Mouse (Mus musculus): ENCODE data around the gene 3830406C13Rik. TPM values are rescaled to one million over a fixed set of nuclear protein-coding genes. Genes with fewer than 3 reads are reported as not detected.

The 3830406C13Rik gene
- polyA plus RNA-seq, 1 experiment, result 7.2 TPM

DNA sequence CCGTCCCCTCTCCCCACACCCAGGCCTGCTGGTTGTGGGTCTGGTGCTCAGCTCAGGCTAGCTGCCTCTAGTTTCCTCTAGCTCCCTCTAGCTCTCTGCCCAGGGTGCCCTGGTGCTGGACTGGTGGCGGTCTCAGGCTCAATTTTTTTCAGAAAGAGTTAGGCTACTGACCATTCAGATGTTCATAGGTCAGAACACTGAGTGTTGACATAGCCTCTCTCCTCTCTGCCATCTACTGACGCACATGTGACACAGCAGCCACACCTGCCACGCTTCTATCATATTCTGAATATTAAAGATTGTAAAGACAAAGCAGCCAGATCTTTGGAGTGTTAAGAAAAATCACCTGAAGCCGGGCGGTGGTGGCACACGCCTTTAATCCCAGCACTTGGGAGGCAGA, 49.6 kb downstream of the 3830406C13Rik start:
- Histone ChIP-seq H3K4me3 (ENCODE audit: insufficient read depth, poor library complexity, severe bottlenecking) (no peak overlapping the region), H3K36me3 (ENCODE audit: control insufficient read depth, insufficient read depth) (no peaks in the 10 kb centered on the region), H3K79me3 (ENCODE audit: low read depth) (no peaks in the 10 kb centered on the region), H3K27me3 (ENCODE audit: control insufficient read depth, insufficient read depth, insufficient read length) (peaks cover 13% of the 10 kb centered on the region), H3K79me2 (ENCODE audit: control insufficient read depth, insufficient read depth) (no peaks in the 10 kb centered on the region), H3ac (ENCODE audit: control insufficient read depth, insufficient read length, low read depth) (no peak overlapping the region)
- no peak for TF ChIP-seq FOSL1 (IDR thresholded peaks at IDR 0.05; ENCODE audit: insufficient read depth, low read length, poor library complexity, severe bottlenecking)
- TF ChIP-seq MYOD1 (IDR thresholded peaks at IDR 0.05; ENCODE audit: control insufficient read depth, insufficient read length, low read depth), result no peak
- TF ChIP-seq MAX (IDR thresholded peaks at IDR 0.05), result no peak
- TF ChIP-seq MYOG (IDR thresholded peaks at IDR 0.05; ENCODE audit: control insufficient read depth, extremely low read depth, insufficient read length), result no peak
- no peak for TF ChIP-seq CEBPB (IDR thresholded peaks at IDR 0.05; ENCODE audit: low read depth)
- no peak for TF ChIP-seq USF1 (IDR thresholded peaks at IDR 0.05; ENCODE audit: low read depth)
- TF ChIP-seq CTCF (IDR thresholded peaks at IDR 0.05; ENCODE audit: control insufficient read depth, insufficient read depth, insufficient read length), result no peak

DNA sequence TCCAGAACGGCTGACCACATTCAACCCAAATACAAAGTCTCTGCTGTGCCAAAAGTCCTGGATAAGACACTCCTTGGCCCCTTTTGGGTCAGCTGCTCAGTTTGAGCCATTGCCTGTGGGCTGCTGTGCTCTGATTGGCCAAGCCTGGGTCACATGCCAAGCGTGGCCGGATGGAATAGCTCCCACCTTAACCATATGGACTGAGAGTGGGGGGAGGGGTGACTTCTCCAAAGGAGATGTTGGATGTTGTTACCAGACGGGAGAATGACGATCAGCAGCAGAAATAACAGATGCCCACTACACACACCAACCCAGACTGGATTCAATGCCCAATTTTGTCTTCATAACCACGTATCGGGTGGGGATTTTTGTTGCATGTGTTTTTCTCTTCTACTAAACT, 51.0 kb downstream of the 3830406C13Rik start:
- Histone ChIP-seq H3K27me3 (ENCODE audit: control insufficient read depth, insufficient read depth, insufficient read length) (peaks cover 22% of the 10 kb centered on the region), H3K79me2 (ENCODE audit: control insufficient read depth, insufficient read depth) (no peaks in the 10 kb centered on the region), H3K36me3 (ENCODE audit: control insufficient read depth, insufficient read depth) (no peaks in the 10 kb centered on the region), H3K79me3 (ENCODE audit: low read depth) (no peaks in the 10 kb centered on the region), H3ac (ENCODE audit: control insufficient read depth, insufficient read length, low read depth) (no peak overlapping the region), H3K4me3 (ENCODE audit: insufficient read depth, poor library complexity, severe bottlenecking) (no peak overlapping the region)
- TF ChIP-seq MYOD1 (IDR thresholded peaks at IDR 0.05; ENCODE audit: control insufficient read depth, insufficient read length, low read depth), result no peak
- no peak for TF ChIP-seq CTCF (IDR thresholded peaks at IDR 0.05; ENCODE audit: control insufficient read depth, insufficient read depth, insufficient read length)
- no peak for TF ChIP-seq MYOG (IDR thresholded peaks at IDR 0.05; ENCODE audit: control insufficient read depth, extremely low read depth, insufficient read length)
- TF ChIP-seq FOSL1 (IDR thresholded peaks at IDR 0.05; ENCODE audit: insufficient read depth, low read length, poor library complexity, severe bottlenecking), result no peak
- TF ChIP-seq USF1 (IDR thresholded peaks at IDR 0.05; ENCODE audit: low read depth), result no peak
- TF ChIP-seq MAX (IDR thresholded peaks at IDR 0.05), result no peak
- TF ChIP-seq CEBPB (IDR thresholded peaks at IDR 0.05; ENCODE audit: low read depth), result no peak

DNA sequence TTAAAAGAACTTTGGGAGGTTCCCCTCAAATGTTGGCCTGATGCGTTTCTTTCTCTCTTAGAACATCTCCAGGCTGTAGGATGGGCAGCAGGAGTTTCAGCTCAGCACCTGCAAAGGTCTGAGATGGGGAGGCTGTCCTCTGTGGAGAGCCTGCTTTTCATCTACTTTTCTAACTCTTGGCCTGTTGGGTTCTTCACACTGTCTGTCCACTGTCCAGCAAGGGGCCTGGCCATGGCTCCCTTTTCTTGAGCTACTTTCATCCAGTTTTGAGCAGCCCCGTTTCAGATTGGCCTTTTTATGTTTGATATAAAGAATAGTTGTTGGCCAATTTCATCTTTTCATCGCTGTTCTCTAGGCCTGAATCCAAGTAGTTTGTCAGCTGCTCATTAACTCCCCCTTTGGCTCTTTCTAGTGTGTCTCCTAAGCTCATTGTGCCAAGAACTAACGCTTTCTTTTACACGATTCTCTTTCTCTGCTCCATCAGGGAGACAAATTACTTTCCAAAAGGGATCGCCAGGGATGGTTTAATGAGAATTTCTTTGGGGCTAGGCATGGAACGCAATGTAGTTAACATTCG, 53.5 kb downstream of the 3830406C13Rik start:
- TF ChIP-seq USF1 (IDR thresholded peaks at IDR 0.05; ENCODE audit: low read depth) (no peak), FOSL1 (IDR thresholded peaks at IDR 0.05; ENCODE audit: insufficient read depth, low read length, poor library complexity, severe bottlenecking) (no peak), MYOD1 (IDR thresholded peaks at IDR 0.05; ENCODE audit: control insufficient read depth, insufficient read length, low read depth) (no peak), CEBPB (IDR thresholded peaks at IDR 0.05; ENCODE audit: low read depth) (no peak), CTCF (IDR thresholded peaks at IDR 0.05; ENCODE audit: control insufficient read depth, insufficient read depth, insufficient read length) (no peak), MAX (IDR thresholded peaks at IDR 0.05) (no peak)
- Histone ChIP-seq H3K79me3 (ENCODE audit: low read depth) (no peaks in the 10 kb centered on the region), H3K4me3 (ENCODE audit: insufficient read depth, poor library complexity, severe bottlenecking) (no peak overlapping the region), H3K36me3 (ENCODE audit: control insufficient read depth, insufficient read depth) (no peaks in the 10 kb centered on the region), H3K79me2 (ENCODE audit: control insufficient read depth, insufficient read depth) (no peaks in the 10 kb centered on the region), H3K27me3 (ENCODE audit: control insufficient read depth, insufficient read depth, insufficient read length) (peaks cover 44% of the 10 kb centered on the region), H3ac (ENCODE audit: control insufficient read depth, insufficient read length, low read depth) (no peak overlapping the region)

DNA sequence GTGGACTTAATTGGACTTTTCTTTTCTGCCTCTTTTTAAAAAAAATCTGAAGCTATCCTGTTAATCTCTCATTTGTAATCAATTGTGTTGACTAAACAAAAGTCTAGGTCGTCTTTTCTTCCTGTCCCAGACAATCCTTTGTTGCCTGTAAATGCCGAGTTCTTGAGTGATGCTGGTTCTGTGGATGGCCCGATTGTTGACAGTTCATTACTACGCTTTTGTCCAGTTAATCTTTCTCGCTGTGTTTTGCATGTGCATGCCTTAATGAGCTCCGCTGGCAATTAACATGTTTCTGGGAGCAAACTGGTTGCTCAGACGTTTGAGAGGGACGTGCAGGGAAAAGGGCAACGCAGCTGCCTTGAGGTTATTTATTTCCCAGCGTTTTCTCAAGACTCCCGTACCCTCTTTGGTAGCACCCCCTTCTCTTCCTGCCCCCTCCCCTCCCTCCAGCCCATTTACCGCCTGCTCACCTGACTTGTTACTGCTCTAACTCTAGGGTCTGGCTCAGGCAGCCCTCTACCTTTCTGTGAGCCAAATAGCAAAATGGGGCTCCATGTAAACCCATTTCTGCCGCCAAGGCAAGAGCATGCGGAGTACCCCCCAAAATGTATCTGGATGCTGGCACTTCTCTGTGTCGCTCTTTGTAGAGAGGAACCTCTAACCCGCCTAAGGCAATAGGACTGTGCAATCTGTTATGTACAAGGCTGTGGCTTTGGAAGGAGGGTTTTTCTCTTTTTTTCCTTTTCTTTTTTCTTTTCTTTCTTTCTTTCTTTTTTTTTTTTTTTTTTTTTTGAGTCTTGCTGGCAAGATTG, 54.2 kb downstream of the 3830406C13Rik start:
- Histone ChIP-seq H3K27me3 (ENCODE audit: control insufficient read depth, insufficient read depth, insufficient read length) (peaks cover 49% of the 10 kb centered on the region), H3K4me3 (ENCODE audit: insufficient read depth, poor library complexity, severe bottlenecking) (no peak overlapping the region), H3K79me3 (ENCODE audit: low read depth) (no peaks in the 10 kb centered on the region), H3K79me2 (ENCODE audit: control insufficient read depth, insufficient read depth) (no peaks in the 10 kb centered on the region), H3ac (ENCODE audit: control insufficient read depth, insufficient read length, low read depth) (no peak overlapping the region), H3K36me3 (ENCODE audit: control insufficient read depth, insufficient read depth) (no peaks in the 10 kb centered on the region)
- TF ChIP-seq USF1 (IDR thresholded peaks at IDR 0.05; ENCODE audit: low read depth) (no peak), MYOG (IDR thresholded peaks at IDR 0.05; ENCODE audit: control insufficient read depth, extremely low read depth, insufficient read length) (no peak), MAX (IDR thresholded peaks at IDR 0.05) (no peak), FOSL1 (IDR thresholded peaks at IDR 0.05; ENCODE audit: insufficient read depth, low read length, poor library complexity, severe bottlenecking) (no peak), MYOD1 (IDR thresholded peaks at IDR 0.05; ENCODE audit: control insufficient read depth, insufficient read length, low read depth) (no peak), CEBPB (IDR thresholded peaks at IDR 0.05; ENCODE audit: low read depth) (no peak), CTCF (IDR thresholded peaks at IDR 0.05; ENCODE audit: control insufficient read depth, insufficient read depth, insufficient read length) (no peak)

DNA sequence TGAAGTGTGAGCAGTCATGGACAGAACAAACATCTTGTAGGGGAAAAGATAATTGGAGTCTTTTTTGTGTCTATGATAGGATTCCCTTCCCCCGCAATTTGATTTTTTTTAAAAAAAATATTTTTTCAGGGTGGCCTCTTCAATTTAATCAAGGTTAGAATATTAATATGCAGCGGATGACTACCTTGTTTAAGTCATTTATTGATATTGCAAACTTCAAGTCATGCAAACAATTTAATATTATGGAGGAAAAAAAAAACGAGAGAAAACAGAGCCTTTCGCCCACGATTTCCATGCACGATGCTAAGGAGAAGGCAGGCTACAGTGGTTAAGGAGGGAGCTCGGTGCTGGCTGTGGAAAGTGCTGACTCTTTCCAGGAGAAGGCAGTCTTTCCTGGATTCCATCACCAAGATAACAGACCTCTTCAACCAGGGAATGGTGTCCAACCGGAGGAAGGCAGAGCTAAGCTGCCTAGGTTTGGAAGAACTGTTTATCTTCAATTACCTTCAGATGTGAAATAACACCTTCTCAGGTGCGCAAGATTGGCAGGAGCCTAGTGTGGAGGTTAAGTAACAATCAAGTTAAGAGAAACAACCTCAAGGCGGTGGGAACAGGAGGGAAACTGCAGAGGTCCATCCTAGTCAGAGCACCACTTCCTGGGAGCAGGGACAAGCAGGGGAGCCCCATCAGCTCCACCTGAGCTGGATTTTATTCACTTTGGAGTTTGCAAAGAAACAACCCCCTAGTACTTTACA, 55.0 kb downstream of the 3830406C13Rik start:
- no peak overlapping the region for H3K4me3 ChIP-seq (ENCODE audit: insufficient read depth, poor library complexity, severe bottlenecking)
- peaks cover 57% of the 10 kb centered on the region for H3K27me3 ChIP-seq (ENCODE audit: control insufficient read depth, insufficient read depth, insufficient read length)
- H3K79me3 ChIP-seq (ENCODE audit: low read depth), result no peaks in the 10 kb centered on the region
- H3K36me3 ChIP-seq (ENCODE audit: control insufficient read depth, insufficient read depth), result no peaks in the 10 kb centered on the region
- H3ac ChIP-seq (ENCODE audit: control insufficient read depth, insufficient read length, low read depth), result no peak overlapping the region
- TF ChIP-seq USF1 (IDR thresholded peaks at IDR 0.05; ENCODE audit: low read depth), result no peak
- no peaks in the 10 kb centered on the region for H3K79me2 ChIP-seq (ENCODE audit: control insufficient read depth, insufficient read depth)

All from C2C12 (cell line).